Mouse (Mus musculus): ENCODE results near the gene Scube1. TPM values are rescaled to one million over a fixed set of nuclear protein-coding genes. Genes with fewer than 3 reads are reported as not detected.

Scube1 gene
- total and polyA plus RNA-seq, 2 experiments from 2014 or later, result 1.9 to 4.3 TPM

GRCm38 (mm10) chr15:83576651-83577050 is 148.2 kb downstream of the Scube1 start:
- 87% methylated on average over 9 of the region's 9 CpGs for WGBS
- H3K27ac ChIP-seq (ENCODE audit: low read depth), result no peak overlapping the region
- no peak overlapping the region for H3K4me3 ChIP-seq (ENCODE audit: low read depth, low read length)
- no peak for DNase-seq (ENCODE audit: low spot score)
- peaks cover 73% of the 10 kb centered on the region for H3K36me3 ChIP-seq (replicated peaks; ENCODE audit: control insufficient read depth, insufficient read depth, low read length)
- ATAC-seq (ENCODE audit: insufficient read depth, low read depth), result no peak
- no peaks in the 10 kb centered on the region for H3K27me3 ChIP-seq (ENCODE audit: control insufficient read depth, insufficient read depth, low read length)
- H3K4me1 ChIP-seq (ENCODE audit: control insufficient read depth, insufficient read depth), result no peaks in the 10 kb centered on the region
- no peak overlapping the region for H3K9ac ChIP-seq (replicated peaks; ENCODE audit: low read depth, low read length)
- no peak overlapping the region for H3K4me2 ChIP-seq (ENCODE audit: low read depth, low read length)
- no peaks in the 10 kb centered on the region for H3K9me3 ChIP-seq (replicated peaks; ENCODE audit: control insufficient read depth, low read length)
- no peak for TF ChIP-seq EP300 (IDR thresholded peaks at IDR 0.05; ENCODE audit: low read depth)
- TF ChIP-seq CTCF (IDR thresholded peaks at IDR 0.05; ENCODE audit: low read depth), result no peak

- no peak overlapping the region for H3K9ac ChIP-seq (replicated peaks; ENCODE audit: low read depth, low read length)
- DNase-seq (ENCODE audit: low spot score) (no peak), ATAC-seq (ENCODE audit: insufficient read depth, low read depth) (no peak)
- 88% methylated on average over 8 of the region's 8 CpGs for WGBS
- H3K9me3 ChIP-seq (replicated peaks; ENCODE audit: control insufficient read depth, low read length), result no peaks in the 10 kb centered on the region
- H3K27ac ChIP-seq (ENCODE audit: low read depth), result no peak overlapping the region
- H3K36me3 ChIP-seq (replicated peaks; ENCODE audit: control insufficient read depth, insufficient read depth, low read length), result peaks cover 65% of the 10 kb centered on the region
- no peaks in the 10 kb centered on the region for H3K4me1 ChIP-seq (ENCODE audit: control insufficient read depth, insufficient read depth)
- no peaks in the 10 kb centered on the region for H3K27me3 ChIP-seq (ENCODE audit: control insufficient read depth, insufficient read depth, low read length)
- no peak for TF ChIP-seq CTCF (IDR thresholded peaks at IDR 0.05; ENCODE audit: low read depth)
- TF ChIP-seq EP300 (IDR thresholded peaks at IDR 0.05; ENCODE audit: low read depth), result no peak
- H3K4me3 ChIP-seq (ENCODE audit: low read depth, low read length), result no peak overlapping the region
- no peak overlapping the region for H3K4me2 ChIP-seq (ENCODE audit: low read depth, low read length)
Observed at GRCm38 (mm10) chr15:83575543-83575942, 149.3 kb downstream of the Scube1 start.

GRCm38 (mm10) chr15:83574731-83575351 is 150.0 kb downstream of the Scube1 start:
- no peak overlapping the region for H3K4me2 ChIP-seq (ENCODE audit: low read depth, low read length)
- no peaks in the 10 kb centered on the region for H3K9me3 ChIP-seq (replicated peaks; ENCODE audit: control insufficient read depth, low read length)
- no peak for DNase-seq (ENCODE audit: low spot score)
- no peaks in the 10 kb centered on the region for H3K27me3 ChIP-seq (ENCODE audit: control insufficient read depth, insufficient read depth, low read length)
- no peak overlapping the region for H3K9ac ChIP-seq (replicated peaks; ENCODE audit: low read depth, low read length)
- 65% methylated on average over 6 of the region's 6 CpGs for WGBS
- H3K36me3 ChIP-seq (replicated peaks; ENCODE audit: control insufficient read depth, insufficient read depth, low read length), result peaks cover 58% of the 10 kb centered on the region
- no peaks in the 10 kb centered on the region for H3K4me1 ChIP-seq (ENCODE audit: control insufficient read depth, insufficient read depth)
- TF ChIP-seq CTCF (IDR thresholded peaks at IDR 0.05; ENCODE audit: low read depth), result no peak
- no peak for TF ChIP-seq EP300 (IDR thresholded peaks at IDR 0.05; ENCODE audit: low read depth)
- no peak for ATAC-seq (ENCODE audit: insufficient read depth, low read depth)
- H3K27ac ChIP-seq (ENCODE audit: low read depth), result no peak overlapping the region
- no peak overlapping the region for H3K4me3 ChIP-seq (ENCODE audit: low read depth, low read length)

GRCm38 (mm10) chr15:83573606-83574005 is 151.2 kb downstream of the Scube1 start:
- H3K27me3 ChIP-seq (ENCODE audit: control insufficient read depth, insufficient read depth, low read length), result no peaks in the 10 kb centered on the region
- DNase-seq (ENCODE audit: low spot score) (no peak), ATAC-seq (ENCODE audit: insufficient read depth, low read depth) (no peak)
- H3K4me2 ChIP-seq (ENCODE audit: low read depth, low read length), result no peak overlapping the region
- H3K27ac ChIP-seq (ENCODE audit: low read depth), result no peak overlapping the region
- H3K4me3 ChIP-seq (ENCODE audit: low read depth, low read length), result no peak overlapping the region
- no peaks in the 10 kb centered on the region for H3K4me1 ChIP-seq (ENCODE audit: control insufficient read depth, insufficient read depth)
- no peaks in the 10 kb centered on the region for H3K9me3 ChIP-seq (replicated peaks; ENCODE audit: control insufficient read depth, low read length)
- H3K9ac ChIP-seq (replicated peaks; ENCODE audit: low read depth, low read length), result no peak overlapping the region
- H3K36me3 ChIP-seq (replicated peaks; ENCODE audit: control insufficient read depth, insufficient read depth, low read length), result peaks cover 48% of the 10 kb centered on the region
- TF ChIP-seq CTCF (IDR thresholded peaks at IDR 0.05; ENCODE audit: low read depth) (no peak), EP300 (IDR thresholded peaks at IDR 0.05; ENCODE audit: low read depth) (no peak)
- WGBS, result 93% methylated on average over 12 of the region's 12 CpGs

- Histone ChIP-seq H3K4me2 (ENCODE audit: low read depth, low read length) (no peak overlapping the region), H3K27me3 (ENCODE audit: control insufficient read depth, insufficient read depth, low read length) (no peaks in the 10 kb centered on the region), H3K9ac (replicated peaks; ENCODE audit: low read depth, low read length) (no peak overlapping the region), H3K36me3 (replicated peaks; ENCODE audit: control insufficient read depth, insufficient read depth, low read length) (peaks cover 44% of the 10 kb centered on the region), H3K4me1 (ENCODE audit: control insufficient read depth, insufficient read depth) (no peaks in the 10 kb centered on the region), H3K27ac (ENCODE audit: low read depth) (no peak overlapping the region), H3K9me3 (replicated peaks; ENCODE audit: control insufficient read depth, low read length) (no peaks in the 10 kb centered on the region), H3K4me3 (ENCODE audit: low read depth, low read length) (no peak overlapping the region)
- ATAC-seq (ENCODE audit: insufficient read depth, low read depth) (no peak), DNase-seq (ENCODE audit: low spot score) (no peak)
- 80% methylated on average over 4 of the region's 4 CpGs for WGBS
- TF ChIP-seq CTCF (IDR thresholded peaks at IDR 0.05; ENCODE audit: low read depth) (no peak), EP300 (IDR thresholded peaks at IDR 0.05; ENCODE audit: low read depth) (no peak)
Observed at GRCm38 (mm10) chr15:83572132-83572531, 152.7 kb downstream of the Scube1 start.

GRCm38 (mm10) chr15:83571636-83572035 is 153.2 kb downstream of the Scube1 start:
- TF ChIP-seq EP300 (IDR thresholded peaks at IDR 0.05; ENCODE audit: low read depth), result no peak
- TF ChIP-seq CTCF (IDR thresholded peaks at IDR 0.05; ENCODE audit: low read depth), result no peak
- 79% methylated on average over 5 of the region's 5 CpGs for WGBS
- H3K27ac ChIP-seq (ENCODE audit: low read depth), result no peak overlapping the region
- no peak overlapping the region for H3K4me2 ChIP-seq (ENCODE audit: low read depth, low read length)
- H3K27me3 ChIP-seq (ENCODE audit: control insufficient read depth, insufficient read depth, low read length), result no peaks in the 10 kb centered on the region
- H3K9ac ChIP-seq (replicated peaks; ENCODE audit: low read depth, low read length), result no peak overlapping the region
- H3K4me1 ChIP-seq (ENCODE audit: control insufficient read depth, insufficient read depth), result no peaks in the 10 kb centered on the region
- no peaks in the 10 kb centered on the region for H3K9me3 ChIP-seq (replicated peaks; ENCODE audit: control insufficient read depth, low read length)
- DNase-seq (ENCODE audit: low spot score) (no peak), ATAC-seq (ENCODE audit: insufficient read depth, low read depth) (no peak)
- no peak overlapping the region for H3K4me3 ChIP-seq (ENCODE audit: low read depth, low read length)
- H3K36me3 ChIP-seq (replicated peaks; ENCODE audit: control insufficient read depth, insufficient read depth, low read length), result peaks cover 41% of the 10 kb centered on the region
